Mouse (Mus musculus) hindbrain, embryonic 14.5 days (tissue): ENCODE results near the gene Aif1. TPM values are rescaled to one million over a fixed set of nuclear protein-coding genes. Genes with fewer than 3 reads are reported as not detected.

ENCODE experiments used
- ATAC-seq: fragments of 200-750 bp; cut with Nextera tagmentation; 2 replicates; pipeline ENCODE4 v1.8.0; 2017; ENCODE audit warnings: moderate number of reproducible peaks, mild to moderate bottlenecking, moderate TSS enrichment, moderate library complexity; ENCODE audit not compliant: low FRiP score
- DNase-seq: peaks from one replicate; pipeline ENCODE4 v3.0.0-alpha.2; 2015; ENCODE audit warnings: low spot score
- H3K27ac ChIP-seq: fragments of 300-500 bp; sonication (generic); 2 replicates; pipeline ENCODE4 v1.5.1; 2014; ENCODE audit warnings: mild to moderate bottlenecking, moderate library complexity
- H3K27me3 ChIP-seq: fragments of 300-500 bp; sonication (generic); 2 replicates; pipeline ENCODE4 v1.6.1; 2014; ENCODE audit warnings: mild to moderate bottlenecking, low read length, mixed read lengths; ENCODE audit not compliant: control insufficient read depth, insufficient read depth
- H3K36me3 ChIP-seq: fragments of 300-500 bp; sonication (generic); replicated peaks from 2 replicates; pipeline ENCODE4 v1.6.1; 2014; ENCODE audit not compliant: control insufficient read depth, insufficient read depth
- H3K4me1 ChIP-seq: fragments of 300-500 bp; sonication (generic); replicated peaks from 2 replicates; pipeline ENCODE4 v1.6.1; 2014; ENCODE audit warnings: antibody characterized with exemption, low read length, mixed read lengths; ENCODE audit not compliant: control insufficient read depth, insufficient read depth
- H3K4me2 ChIP-seq: fragments of 300-500 bp; sonication (generic); replicated peaks from 2 replicates; pipeline ENCODE4 v1.6.1; 2014; ENCODE audit warnings: mild to moderate bottlenecking, moderate library complexity
- H3K4me3 ChIP-seq: fragments of 300-500 bp; sonication (generic); replicated peaks from 2 replicates; pipeline ENCODE4 v1.5.1; 2014; ENCODE audit warnings: mild to moderate bottlenecking, low read length
- H3K9ac ChIP-seq: fragments of 300-500 bp; sonication (generic); 2 replicates; pipeline ENCODE4 v1.6.1; 2014
- H3K9me3 ChIP-seq: fragments of 300-500 bp; sonication (generic); 2 replicates; pipeline ENCODE4 v1.6.1; 2016; ENCODE audit warnings: low read length; ENCODE audit not compliant: control insufficient read depth
- WGBS: fragments of 180-500 bp; shearing (Covaris S2); extraction: QIAGEN DNeasy Blood & Tissue Kit; methylation state at CpG from one replicate; pipeline ENCODE4 v1.1.7; 2014; 5-methylcytosine and 5-hydroxymethylcytosine counted together
- polyA plus RNA-seq: library from polyadenylated mRNA; unstranded; fragments of >200 nt; fragmentation: Nextera tagmentation; extraction: Ambion mirVana; gene quantifications from 2 replicates; pipeline ENCODE4 v1.2.1, GENCODE M21; 2014

Aif1 gene
- polyA plus RNA-seq, 1 experiment from 2014 or later: 8.7 TPM

GRCm38 (mm10) chr17:35189186-35189585 is 13.3 kb upstream of the Aif1 start:
- Histone ChIP-seq H3K36me3 (no peaks in the 10 kb centered on the region), H3K9ac (no peak overlapping the region), H3K27me3 (no peaks in the 10 kb centered on the region; the same call in 1 of the 2 replicates), H3K4me2 (no peak overlapping the region), H3K4me3 (no peak overlapping the region), H3K4me1 (peaks cover 11% of the 10 kb centered on the region; the same call in 1 of the 2 replicates), H3K27ac (no peak overlapping the region), H3K9me3 (no peaks in the 10 kb centered on the region)
- ATAC-seq (no peak), DNase-seq (no peak)
- 61% methylated on average over 1 of the region's 1 CpGs for WGBS

GRCm38 (mm10) chr17:35187959-35188610 is 12.2 kb upstream of the Aif1 start, which contains the start of gene Lst1:
TSS of gene Lst1 (minus strand) at chr17:35188439.
- no peaks in the 10 kb centered on the region for H3K9me3 ChIP-seq
- WGBS: 76% methylated on average over 7 of the region's 7 CpGs
- H3K36me3 ChIP-seq: no peaks in the 10 kb centered on the region
- no peak within 1 kb of the TSS for H3K9ac ChIP-seq
- ATAC-seq (no peak), DNase-seq (no peak)
- H3K4me3 ChIP-seq: no peak within 1 kb of the TSS
- H3K4me1 ChIP-seq: peaks cover 11% of the 10 kb centered on the region; the same call in 1 of the 2 replicates
- H3K4me2 ChIP-seq: no peak within 1 kb of the TSS
- H3K27ac ChIP-seq: no peak within 1 kb of the TSS
- no peaks in the 10 kb centered on the region for H3K27me3 ChIP-seq

GRCm38 (mm10) chr17:35187345-35187744 is 11.5 kb upstream of the Aif1 start:
- peaks cover 11% of the 10 kb centered on the region; the same call in 1 of the 2 replicates for H3K4me1 ChIP-seq
- no peak overlapping the region for H3K4me3 ChIP-seq
- no peaks in the 10 kb centered on the region for H3K27me3 ChIP-seq
- ATAC-seq (no peak), DNase-seq (no peak)
- H3K4me2 ChIP-seq: no peak overlapping the region
- no peaks in the 10 kb centered on the region for H3K36me3 ChIP-seq
- H3K9ac ChIP-seq: no peak overlapping the region
- H3K9me3 ChIP-seq: no peaks in the 10 kb centered on the region
- no peak overlapping the region for H3K27ac ChIP-seq
- WGBS: 77% methylated on average over 4 of the region's 4 CpGs

GRCm38 (mm10) chr17:35186681-35187080 is 10.8 kb upstream of the Aif1 start:
- no peak overlapping the region for H3K9ac ChIP-seq
- 0 out of 2 replicates have a peak overlapping the region, but pooled peaks have one; percentile 3 for H3K27ac ChIP-seq
- peaks cover 11% of the 10 kb centered on the region; the same call in 1 of the 2 replicates for H3K4me1 ChIP-seq
- no peaks in the 10 kb centered on the region for H3K36me3 ChIP-seq
- DNase-seq (no peak), ATAC-seq (no peak)
- WGBS: 0% methylated on average over 4 of the region's 4 CpGs
- H3K4me3 ChIP-seq: no peak overlapping the region
- no peaks in the 10 kb centered on the region for H3K27me3 ChIP-seq
- peak overlapping the region; percentile 53 for H3K4me2 ChIP-seq
- H3K9me3 ChIP-seq: no peaks in the 10 kb centered on the region

- H3K4me3 ChIP-seq: peak overlapping the region; percentile 27
- H3K9ac ChIP-seq: peak overlapping the region; percentile 37
- 0 out of 2 replicates have a peak overlapping the region, but pooled peaks have one; percentile 15 for H3K27ac ChIP-seq
- ATAC-seq (no peak), DNase-seq (peak; percentile 33)
- 2% methylated on average over 18 of the region's 18 CpGs for WGBS
- H3K4me2 ChIP-seq: peak overlapping the region; percentile 53
- peaks cover 11% of the 10 kb centered on the region; the same call in 1 of the 2 replicates for H3K4me1 ChIP-seq
- no peaks in the 10 kb centered on the region for H3K27me3 ChIP-seq
- no peaks in the 10 kb centered on the region for H3K9me3 ChIP-seq
- no peaks in the 10 kb centered on the region for H3K36me3 ChIP-seq
Measured at GRCm38 (mm10) chr17:35185639-35186611, 10.1 kb upstream of the Aif1 start.

GRCm38 (mm10) chr17:35180093-35180492 is 4.2 kb upstream of the Aif1 start:
- Histone ChIP-seq H3K4me3 (no peak overlapping the region), H3K4me2 (no peak overlapping the region), H3K4me1 (no peaks in the 10 kb centered on the region), H3K27ac (no peak overlapping the region), H3K9me3 (no peaks in the 10 kb centered on the region), H3K27me3 (no peaks in the 10 kb centered on the region), H3K36me3 (no peaks in the 10 kb centered on the region), H3K9ac (no peak overlapping the region)
- WGBS: 89% methylated on average over 5 of the region's 5 CpGs
- DNase-seq (no peak), ATAC-seq (no peak)

GRCm38 (mm10) chr17:35178528-35178927 is 2.7 kb upstream of the Aif1 start:
- H3K4me2 ChIP-seq: no peak overlapping the region
- ATAC-seq: no peak

GRCm38 (mm10) chr17:35175382-35175781 is 486 bp downstream of the Aif1 start:
- Histone ChIP-seq H3K27ac (no peak overlapping the region), H3K9me3 (no peaks in the 10 kb centered on the region), H3K36me3 (no peaks in the 10 kb centered on the region), H3K9ac (no peak overlapping the region), H3K27me3 (no peaks in the 10 kb centered on the region), H3K4me2 (no peak overlapping the region), H3K4me3 (no peak overlapping the region), H3K4me1 (no peaks in the 10 kb centered on the region)
- no peak for ATAC-seq
- 85% methylated on average over 6 of the region's 6 CpGs for WGBS
- DNase-seq: no peak

More at GRCm38 (mm10) chr17:35178528-35178927, 2.7 kb upstream of the Aif1 start:
- Histone ChIP-seq H3K36me3 (no peaks in the 10 kb centered on the region), H3K9ac (no peak overlapping the region), H3K27me3 (no peaks in the 10 kb centered on the region), H3K4me3 (no peak overlapping the region), H3K4me1 (no peaks in the 10 kb centered on the region), H3K9me3 (no peaks in the 10 kb centered on the region), H3K27ac (no peak overlapping the region)
- DNase-seq: peak; percentile 66
- WGBS: 17% methylated on average over 5 of the region's 5 CpGs
